Mouse (Mus musculus) midbrain, embryonic 15.5 days (tissue): ENCODE data around the gene Atp13a2. TPM values are rescaled to one million over a fixed set of nuclear protein-coding genes. Genes with fewer than 3 reads are reported as not detected.

Experiments
- ATAC-seq: fragments of 200-750 bp; cut with Nextera tagmentation; replicated peaks from 2 replicates; pipeline ENCODE4 v1.8.0; 2017; ENCODE audit warnings: moderate TSS enrichment
- H3K27ac ChIP-seq: fragments of 300-500 bp; sonication (generic); 2 replicates; pipeline ENCODE4 v1.5.1; 2015; ENCODE audit warnings: mild to moderate bottlenecking, inconsistent platforms
- H3K27me3 ChIP-seq: fragments of 300-500 bp; sonication (generic); replicated peaks from 2 replicates; pipeline ENCODE4 v1.6.1; 2015; ENCODE audit warnings: inconsistent platforms
- H3K36me3 ChIP-seq: fragments of 300-500 bp; sonication (generic); replicated peaks from 2 replicates; pipeline ENCODE4 v1.6.1; 2015; ENCODE audit warnings: inconsistent platforms
- H3K4me1 ChIP-seq: fragments of 300-500 bp; sonication (generic); 2 replicates; pipeline ENCODE4 v1.6.1; 2015; ENCODE audit warnings: inconsistent platforms
- H3K4me2 ChIP-seq: fragments of 300-500 bp; sonication (generic); 2 replicates; pipeline ENCODE4 v1.6.1; 2015; ENCODE audit warnings: inconsistent platforms, mild to moderate bottlenecking, moderate library complexity
- H3K4me3 ChIP-seq: fragments of 300-500 bp; sonication (generic); 2 replicates; pipeline ENCODE4 v1.5.1; 2015; ENCODE audit warnings: mild to moderate bottlenecking, inconsistent platforms
- H3K9ac ChIP-seq: fragments of 300-500 bp; sonication (generic); 2 replicates; pipeline ENCODE4 v1.6.1; 2015; ENCODE audit warnings: mild to moderate bottlenecking, inconsistent platforms
- H3K9me3 ChIP-seq: fragments of 300-500 bp; sonication (generic); 2 replicates; pipeline ENCODE4 v1.6.1; 2016; ENCODE audit warnings: inconsistent platforms
- WGBS: fragments of 180-500 bp; shearing (Covaris S2); methylation state at CpG from one replicate; pipeline ENCODE4 v1.1.7; 2015; ENCODE audit warnings: mixed read lengths; 5-methylcytosine and 5-hydroxymethylcytosine counted together
- polyA plus RNA-seq: library from polyadenylated mRNA; unstranded; fragments of >200 nt; fragmentation: Nextera tagmentation; extraction: Ambion mirVana; gene quantifications from 2 replicates; pipeline ENCODE4 v1.2.1, GENCODE M21; 2015

Gene Atp13a2
- polyA plus RNA-seq, 1 experiment from 2014 or later = 189 TPM

DNA sequence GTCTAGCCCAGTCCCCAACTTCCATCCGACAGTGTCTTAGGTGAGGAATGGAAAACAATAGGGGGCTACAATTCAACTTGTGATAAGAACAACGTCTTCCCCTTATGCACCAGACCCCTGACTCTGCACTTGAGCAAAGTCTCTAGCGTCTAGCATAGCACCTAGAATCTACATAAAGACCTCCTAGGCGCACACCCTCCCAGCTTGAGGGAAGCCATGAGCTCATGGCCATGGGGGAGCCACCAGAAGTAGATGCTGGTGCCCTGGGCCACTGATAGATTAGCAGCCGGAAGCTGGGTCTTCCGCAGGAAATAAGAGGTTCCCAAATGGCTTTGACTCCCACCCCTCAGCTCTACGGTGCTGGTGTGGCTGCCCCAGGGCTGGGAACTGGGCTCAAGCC, 803 bp downstream of the Atp13a2 start:
- Histone ChIP-seq H3K36me3 (peaks cover 6% of the 10 kb centered on the region; the same call in 1 of the 2 replicates), H3K27ac (peak overlapping the region; percentile 86; the same call in 1 of the 2 replicates), H3K9me3 (no peaks in the 10 kb centered on the region), H3K4me3 (peak overlapping the region; percentile 80), H3K27me3 (no peaks in the 10 kb centered on the region), H3K4me1 (peaks cover 40% of the 10 kb centered on the region), H3K4me2 (peak overlapping the region; percentile 86), H3K9ac (peak overlapping the region; percentile 99)
- WGBS = 31% methylated on average over 7 of the region's 7 CpGs
- peak; percentile 12; the same call in 1 of the 2 replicates for ATAC-seq

DNA sequence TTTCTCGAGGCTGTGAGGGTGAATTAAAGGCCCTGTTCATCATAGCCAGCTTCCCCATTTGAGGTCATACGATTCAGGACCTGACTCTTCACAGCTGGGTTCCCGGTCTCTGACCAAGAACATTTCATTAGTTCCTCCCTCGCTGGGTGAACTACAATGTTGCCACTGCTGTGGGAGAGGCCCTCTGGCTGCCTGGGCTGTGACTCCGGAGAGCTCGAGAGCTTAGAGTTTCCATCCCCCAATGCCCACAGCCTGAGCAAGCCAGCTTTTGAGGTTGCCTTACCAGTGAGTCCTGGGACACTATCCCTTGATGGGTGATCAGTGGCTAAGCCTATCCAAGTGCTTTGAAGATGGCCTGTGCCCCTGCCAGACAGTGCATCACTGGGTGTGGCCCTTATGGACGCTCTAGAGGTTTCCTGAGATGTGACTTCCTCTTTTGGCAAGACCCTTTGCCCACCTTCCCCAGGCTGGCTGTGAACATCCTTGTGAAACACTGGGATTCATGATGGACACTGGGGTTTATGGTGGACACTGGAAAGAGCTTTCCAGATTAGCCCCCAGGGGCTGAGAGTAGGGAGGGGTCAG, 2.1 kb downstream of the Atp13a2 start:
- no peak for ATAC-seq
- H3K4me2 ChIP-seq = peak overlapping the region; percentile 86
- no peaks in the 10 kb centered on the region for H3K9me3 ChIP-seq
- H3K4me1 ChIP-seq = peaks cover 32% of the 10 kb centered on the region
- peaks cover 17% of the 10 kb centered on the region for H3K36me3 ChIP-seq
- no peak overlapping the region for H3K27ac ChIP-seq
- no peak overlapping the region for H3K4me3 ChIP-seq
- WGBS = 65% methylated on average over 7 of the region's 7 CpGs
- no peaks in the 10 kb centered on the region for H3K27me3 ChIP-seq
- H3K9ac ChIP-seq = 0 out of 2 replicates have a peak overlapping the region, but pooled peaks have one; percentile 6

DNA sequence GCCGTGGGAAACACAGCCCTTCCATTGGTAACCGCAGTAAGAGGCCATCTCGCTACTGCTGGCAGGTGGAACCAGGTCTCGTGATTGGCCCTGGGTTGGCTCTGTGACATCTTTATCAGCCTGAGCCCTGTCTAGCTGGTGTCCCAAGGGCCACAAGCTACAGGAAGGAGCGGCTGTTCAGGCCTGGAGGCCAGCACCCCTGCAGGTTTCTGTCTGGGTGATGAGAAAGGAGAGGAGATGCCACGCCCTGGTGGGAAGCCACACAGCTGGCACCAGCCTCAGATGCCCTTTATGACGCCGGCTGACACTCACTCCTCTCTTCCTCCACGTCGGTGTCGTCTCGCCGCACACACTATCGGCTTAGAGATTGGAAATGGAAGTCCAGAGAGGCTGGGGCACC, 2.8 kb downstream of the Atp13a2 start:
- WGBS = 86% methylated on average over 14 of the region's 14 CpGs
- H3K4me2 ChIP-seq = 0 out of 2 replicates have a peak overlapping the region, but pooled peaks have one; percentile 86
- H3K4me1 ChIP-seq = peaks cover 32% of the 10 kb centered on the region
- no peaks in the 10 kb centered on the region for H3K9me3 ChIP-seq
- no peak overlapping the region for H3K9ac ChIP-seq
- no peaks in the 10 kb centered on the region for H3K27me3 ChIP-seq
- ATAC-seq = no peak
- no peak overlapping the region for H3K4me3 ChIP-seq
- H3K27ac ChIP-seq = no peak overlapping the region
- peaks cover 23% of the 10 kb centered on the region for H3K36me3 ChIP-seq

DNA sequence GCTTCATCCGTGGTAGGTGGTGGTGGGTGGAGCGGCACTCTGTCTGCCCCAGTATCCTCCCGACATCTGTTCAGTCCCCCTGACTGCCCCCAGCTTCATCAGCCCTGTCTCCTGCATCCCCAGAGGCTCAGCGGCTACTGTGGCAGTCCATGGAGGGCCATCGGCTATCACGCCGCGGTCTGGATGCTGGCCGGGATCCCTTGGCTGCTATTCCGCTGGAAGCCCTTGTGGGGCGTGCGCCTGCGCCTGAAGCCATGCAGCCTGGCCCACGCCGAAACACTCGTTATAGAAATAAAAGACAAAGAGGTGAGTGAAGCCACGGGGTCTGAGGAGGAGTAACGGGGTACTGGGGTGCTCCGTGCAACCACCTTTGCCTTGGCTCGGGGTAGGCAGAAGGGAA, 5.5 kb downstream of the Atp13a2 start:
- H3K27me3 ChIP-seq = no peaks in the 10 kb centered on the region
- H3K4me3 ChIP-seq = no peak overlapping the region
- no peak for ATAC-seq
- H3K9me3 ChIP-seq = no peaks in the 10 kb centered on the region
- H3K9ac ChIP-seq = no peak overlapping the region
- WGBS = 86% methylated on average over 20 of the region's 20 CpGs
- no peak overlapping the region for H3K4me2 ChIP-seq
- H3K36me3 ChIP-seq = peaks cover 51% of the 10 kb centered on the region
- peaks cover 25% of the 10 kb centered on the region for H3K4me1 ChIP-seq
- no peak overlapping the region for H3K27ac ChIP-seq

DNA sequence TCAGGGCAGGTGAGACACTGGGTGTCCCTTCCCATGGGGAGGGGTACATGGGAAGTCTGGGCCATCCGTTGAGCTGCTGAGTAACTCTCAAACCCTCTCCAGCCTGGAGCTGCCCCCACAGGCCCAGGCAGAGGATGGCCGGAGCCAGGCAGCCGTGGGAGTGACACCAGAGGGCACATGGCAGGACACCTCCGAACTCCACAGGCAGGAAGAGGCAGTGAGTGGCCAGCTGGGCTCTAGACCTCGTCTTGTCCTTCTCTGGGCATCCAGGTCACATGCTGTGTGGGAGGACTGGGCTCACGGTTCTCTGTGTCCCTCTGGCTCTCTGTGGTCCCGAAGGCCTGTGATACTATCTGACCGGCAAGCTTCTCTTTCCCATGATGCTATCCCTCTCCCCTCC, 7.2 kb downstream of the Atp13a2 start:
- peaks cover 9% of the 10 kb centered on the region for H3K4me1 ChIP-seq
- H3K9me3 ChIP-seq = no peaks in the 10 kb centered on the region
- no peak overlapping the region for H3K4me3 ChIP-seq
- no peak overlapping the region for H3K27ac ChIP-seq
- H3K4me2 ChIP-seq = no peak overlapping the region
- ATAC-seq = no peak
- H3K9ac ChIP-seq = no peak overlapping the region
- H3K27me3 ChIP-seq = no peaks in the 10 kb centered on the region
- peaks cover 61% of the 10 kb centered on the region for H3K36me3 ChIP-seq
- WGBS = 90% methylated on average over 8 of the region's 8 CpGs

DNA sequence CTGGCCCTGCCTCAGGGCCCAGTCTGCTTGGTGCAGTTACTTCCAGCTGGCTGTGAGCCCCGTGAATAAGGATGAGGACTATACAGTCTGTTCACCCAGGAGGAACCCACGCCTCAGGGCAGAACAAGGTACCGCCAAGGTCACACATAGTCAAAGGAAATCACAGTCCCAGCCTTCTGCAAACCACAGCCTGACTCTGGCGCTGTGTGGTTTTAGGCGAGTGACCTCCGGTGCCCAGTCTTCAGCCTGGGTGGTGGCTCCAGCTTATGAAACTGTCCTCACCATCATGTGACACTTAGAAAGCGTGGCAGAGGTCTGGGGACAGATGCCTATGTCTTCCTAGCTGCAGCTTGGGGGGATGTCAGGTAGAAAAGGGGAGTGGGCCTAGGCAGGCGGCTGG, 9.1 kb downstream of the Atp13a2 start:
- Histone ChIP-seq H3K27me3 (no peaks in the 10 kb centered on the region), H3K27ac (no peak overlapping the region), H3K36me3 (peaks cover 72% of the 10 kb centered on the region), H3K4me3 (no peak overlapping the region), H3K9me3 (no peaks in the 10 kb centered on the region), H3K4me1 (no peaks in the 10 kb centered on the region), H3K4me2 (no peak overlapping the region), H3K9ac (no peak overlapping the region)
- ATAC-seq = no peak
- 95% methylated on average over 8 of the region's 8 CpGs for WGBS

DNA sequence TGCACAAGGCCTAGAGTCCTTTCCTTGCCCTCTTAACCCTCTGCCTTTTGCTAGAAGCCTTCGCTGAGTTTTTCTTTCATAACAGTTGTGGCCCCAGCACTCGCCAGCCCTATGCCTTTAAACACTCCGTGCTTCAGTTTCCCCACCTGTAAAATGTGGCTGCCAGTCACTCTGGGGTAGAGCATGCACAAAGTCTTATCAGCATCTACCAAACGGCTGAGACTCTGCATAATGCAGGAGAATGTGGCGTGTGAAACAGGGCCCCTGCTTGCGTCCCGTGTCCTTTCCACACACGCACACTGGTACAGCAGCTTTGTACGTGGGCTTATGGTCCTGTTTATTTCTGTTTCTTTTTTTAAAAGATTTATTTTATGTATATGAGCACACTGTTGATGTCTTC, 10.1 kb downstream of the Atp13a2 start:
- no peak overlapping the region for H3K4me3 ChIP-seq
- H3K4me2 ChIP-seq = no peak overlapping the region
- H3K4me1 ChIP-seq = no peaks in the 10 kb centered on the region
- H3K36me3 ChIP-seq = peaks cover 75% of the 10 kb centered on the region
- H3K27ac ChIP-seq = no peak overlapping the region
- WGBS = 95% methylated on average over 9 of the region's 9 CpGs
- H3K9me3 ChIP-seq = no peaks in the 10 kb centered on the region
- ATAC-seq = no peak
- no peaks in the 10 kb centered on the region for H3K27me3 ChIP-seq
- H3K9ac ChIP-seq = no peak overlapping the region

DNA sequence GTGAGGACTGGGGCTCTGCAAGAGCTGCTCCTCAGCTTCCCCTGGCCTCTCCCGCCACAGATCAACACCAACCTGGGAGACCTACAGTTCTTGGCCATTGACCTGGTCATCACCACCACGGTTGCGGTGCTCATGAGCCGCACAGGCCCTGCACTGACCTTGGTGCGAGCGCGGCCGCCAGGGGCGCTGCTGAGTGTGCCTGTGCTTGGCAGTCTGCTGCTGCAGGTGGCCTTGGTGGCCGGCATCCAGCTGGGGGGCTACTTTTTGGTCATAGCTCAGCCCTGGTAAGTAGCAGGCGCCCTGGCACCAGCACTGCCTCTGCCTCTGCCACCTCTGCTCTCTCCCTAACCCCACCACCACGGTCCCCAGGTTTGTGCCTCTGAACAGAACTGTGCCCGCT, 19.3 kb downstream of the Atp13a2 start:
- Histone ChIP-seq H3K9me3 (no peaks in the 10 kb centered on the region), H3K4me2 (no peak overlapping the region), H3K36me3 (peaks cover 52% of the 10 kb centered on the region), H3K4me3 (no peak overlapping the region), H3K27ac (no peak overlapping the region), H3K4me1 (peaks cover 6% of the 10 kb centered on the region), H3K27me3 (no peaks in the 10 kb centered on the region), H3K9ac (no peak overlapping the region)
- no peak for ATAC-seq
- WGBS = 79% methylated on average over 13 of the region's 13 CpGs

DNA sequence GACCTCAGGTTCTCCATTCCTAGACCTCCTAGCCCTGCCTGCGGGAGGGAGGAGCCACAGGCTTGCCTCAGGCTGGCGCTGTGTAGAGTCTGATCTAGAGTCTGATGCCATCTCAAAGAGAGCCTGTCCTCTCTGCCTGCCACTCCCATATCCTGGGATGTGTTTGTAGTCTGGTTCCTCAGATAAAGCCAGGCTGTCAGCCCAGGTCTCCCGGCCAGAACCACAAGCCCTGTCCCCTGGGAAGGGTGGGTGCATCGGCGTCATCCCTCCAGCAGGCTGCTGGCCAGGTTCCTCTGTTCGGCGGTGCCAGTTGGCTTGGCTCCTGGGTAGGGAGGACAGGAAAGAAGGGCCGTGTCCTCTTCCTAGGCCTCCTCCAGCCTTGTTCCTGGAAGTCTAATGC, 21.4 kb downstream of the Atp13a2 start:
- H3K4me3 ChIP-seq = no peak overlapping the region
- no peak for ATAC-seq
- H3K9ac ChIP-seq = no peak overlapping the region
- peaks cover 37% of the 10 kb centered on the region for H3K36me3 ChIP-seq
- no peak overlapping the region for H3K27ac ChIP-seq
- H3K4me1 ChIP-seq = peaks cover 25% of the 10 kb centered on the region
- H3K27me3 ChIP-seq = no peaks in the 10 kb centered on the region
- 80% methylated on average over 8 of the region's 8 CpGs for WGBS
- no peaks in the 10 kb centered on the region for H3K9me3 ChIP-seq
- H3K4me2 ChIP-seq = no peak overlapping the region

DNA sequence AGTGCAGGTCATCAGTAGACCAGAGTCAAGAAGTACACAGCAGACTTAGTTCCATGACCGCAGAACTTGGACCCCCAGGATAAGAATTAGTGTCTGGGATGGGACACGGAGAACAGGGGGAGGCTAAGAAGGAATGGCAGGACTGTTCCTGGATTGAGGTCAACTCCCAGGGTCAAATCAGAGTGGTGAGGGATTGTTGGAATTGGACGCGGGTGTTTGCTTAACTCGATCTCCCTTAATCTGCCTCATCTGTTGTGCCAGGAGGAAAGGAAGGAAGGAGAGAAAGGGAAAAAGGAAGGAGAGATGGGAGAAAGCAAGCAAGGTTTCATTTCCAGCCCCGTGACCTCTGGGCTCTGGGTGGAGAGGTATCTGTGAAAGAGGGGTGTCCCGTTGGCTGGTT, 23.4 kb downstream of the Atp13a2 start, which contains the start of gene Mfap2:
Gene Mfap2 (plus strand): TSS at position 301 of the 400 bp plus-strand sequence.
- no peaks in the 10 kb centered on the region for H3K9me3 ChIP-seq
- ATAC-seq = no peak
- peak within 1 kb of the TSS; percentile 79 for H3K27ac ChIP-seq
- peak within 1 kb of the TSS; percentile 64 for H3K4me2 ChIP-seq
- WGBS = 14% methylated on average over 7 of the region's 7 CpGs
- peak within 1 kb of the TSS; percentile 67 for H3K4me3 ChIP-seq
- no peaks in the 10 kb centered on the region for H3K27me3 ChIP-seq
- peak within 1 kb of the TSS; percentile 59 for H3K9ac ChIP-seq
- H3K36me3 ChIP-seq = peaks cover 33% of the 10 kb centered on the region
- H3K4me1 ChIP-seq = peaks cover 38% of the 10 kb centered on the region

DNA sequence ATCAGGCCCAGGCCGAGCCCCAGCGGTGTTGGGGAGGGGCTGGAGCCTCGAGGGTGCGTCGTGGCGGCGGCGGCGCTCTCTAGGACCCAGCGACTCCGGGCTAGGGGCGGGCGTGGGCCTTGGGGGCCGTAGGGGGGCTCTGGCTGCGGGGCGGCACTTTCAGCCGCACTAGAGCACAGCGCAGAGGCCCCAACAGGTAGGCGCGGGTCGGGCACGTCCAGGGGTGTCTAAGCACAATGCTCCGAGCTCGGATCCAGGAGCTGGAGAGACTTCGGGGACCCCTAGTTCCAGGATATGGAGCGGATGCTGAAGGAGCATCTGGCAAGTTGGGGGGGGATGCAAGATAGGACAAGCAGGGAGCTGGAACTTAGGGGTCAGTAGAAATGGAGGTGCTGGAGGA, 23.9 kb downstream of the Atp13a2 start:
- H3K4me1 ChIP-seq = peaks cover 38% of the 10 kb centered on the region
- peaks cover 33% of the 10 kb centered on the region for H3K36me3 ChIP-seq
- no peaks in the 10 kb centered on the region for H3K27me3 ChIP-seq
- peak overlapping the region; percentile 59 for H3K9ac ChIP-seq
- H3K27ac ChIP-seq = peak overlapping the region; percentile 79
- peak overlapping the region; percentile 64 for H3K4me2 ChIP-seq
- H3K9me3 ChIP-seq = no peaks in the 10 kb centered on the region
- peak; percentile 86 for ATAC-seq
- peak overlapping the region; percentile 67 for H3K4me3 ChIP-seq
- WGBS = under 1% methylated on average over 26 of the region's 26 CpGs

DNA sequence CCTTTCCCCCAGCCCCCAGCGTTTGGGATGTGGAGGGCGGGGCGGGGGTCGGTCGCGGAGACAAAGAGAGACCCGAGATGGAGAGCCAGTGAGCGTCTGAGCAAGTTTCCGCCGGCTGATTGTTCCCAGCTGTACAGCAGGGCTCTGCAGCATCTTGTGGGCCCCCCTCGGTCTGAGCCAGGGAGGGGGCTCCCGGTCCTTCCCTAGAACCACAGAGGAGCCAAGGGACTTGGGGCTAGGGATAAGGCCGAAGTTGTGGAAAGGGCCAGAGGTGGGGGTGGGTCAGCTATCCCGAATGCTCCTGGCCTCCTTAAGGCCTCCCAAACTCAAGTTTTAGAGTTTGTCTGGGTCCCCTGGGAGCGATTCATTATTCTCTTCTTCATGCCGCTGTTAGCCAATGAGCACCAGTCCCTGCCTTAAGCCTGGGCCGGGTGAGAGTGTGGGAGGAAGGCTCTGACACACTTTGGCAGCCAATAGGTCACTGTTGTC, 24.3 kb downstream of the Atp13a2 start:
- ATAC-seq = peak; percentile 50

More for the DNA sequence above, 24.3 kb downstream of the Atp13a2 start:
- Histone ChIP-seq H3K9me3 (no peaks in the 10 kb centered on the region), H3K27me3 (no peaks in the 10 kb centered on the region), H3K36me3 (peaks cover 31% of the 10 kb centered on the region), H3K4me1 (peaks cover 38% of the 10 kb centered on the region), H3K9ac (peak overlapping the region; percentile 59), H3K4me2 (peak overlapping the region; percentile 64), H3K4me3 (peak overlapping the region; percentile 67), H3K27ac (peak overlapping the region; percentile 79)
- WGBS = under 1% methylated on average over 17 of the region's 17 CpGs
